Mouse (Mus musculus) liver, embryonic 16.5 days (tissue): ENCODE measurements around the gene Stum. TPM values are rescaled to one million over a fixed set of nuclear protein-coding genes. Genes with fewer than 3 reads are reported as not detected.
A peak's percentile ranks its signal among the peaks of the same experiment; 100 is the strongest.

Source experiments
- ATAC-seq: fragments of 200-750 bp; cut with Nextera tagmentation; 2 replicates; pipeline ENCODE4 v1.8.0; 2017; ENCODE audit warnings: low read depth, mild to moderate bottlenecking, moderate number of reproducible peaks, moderate library complexity
- H3K27ac ChIP-seq: fragments of 300-500 bp; sonication (generic); 2 replicates; pipeline ENCODE4 v1.5.1; 2014; ENCODE audit warnings: mild to moderate bottlenecking, low read length
- H3K27me3 ChIP-seq: fragments of 300-500 bp; sonication (generic); 2 replicates; pipeline ENCODE4 v1.6.1; 2014; ENCODE audit warnings: low read depth, low read length, mixed read lengths; ENCODE audit not compliant: control insufficient read depth, insufficient read depth
- H3K36me3 ChIP-seq: fragments of 300-500 bp; sonication (generic); 2 replicates; pipeline ENCODE4 v1.6.1; 2014; ENCODE audit warnings: mild to moderate bottlenecking; ENCODE audit not compliant: control insufficient read depth, insufficient read depth
- H3K4me1 ChIP-seq: fragments of 300-500 bp; sonication (generic); 2 replicates; pipeline ENCODE4 v1.6.1; 2014; ENCODE audit warnings: low read depth, low read length, mixed read lengths; ENCODE audit not compliant: control insufficient read depth
- H3K4me2 ChIP-seq: fragments of 300-500 bp; sonication (generic); 2 replicates; pipeline ENCODE4 v1.6.1; 2014; ENCODE audit warnings: low read depth, low read length, mixed read lengths
- H3K4me3 ChIP-seq: fragments of 300-500 bp; sonication (generic); 2 replicates; pipeline ENCODE4 v1.5.1; 2014; ENCODE audit warnings: low read depth, mild to moderate bottlenecking, low read length
- H3K9ac ChIP-seq: fragments of 300-500 bp; sonication (generic); 2 replicates; pipeline ENCODE4 v1.6.1; 2014; ENCODE audit warnings: low read depth, low read length
- H3K9me3 ChIP-seq: fragments of 300-500 bp; sonication (generic); replicated peaks from 2 replicates; pipeline ENCODE4 v1.6.1; 2016; ENCODE audit warnings: low read length; ENCODE audit not compliant: control insufficient read depth
- WGBS: fragments of 180-500 bp; shearing (Covaris S2); extraction: QIAGEN DNeasy Blood & Tissue Kit; methylation state at CpG from one replicate; pipeline ENCODE4 v1.1.7; 2014; ENCODE audit not compliant: insufficient replicate concordance; 5-methylcytosine and 5-hydroxymethylcytosine counted together
- polyA plus RNA-seq: library from polyadenylated mRNA; unstranded; fragments of >200 nt; fragmentation: Nextera tagmentation; extraction: Ambion mirVana; gene quantifications from 2 replicates; pipeline ENCODE4 v1.2.1, GENCODE M21; 2015

The Stum gene
- polyA plus RNA-seq, 1 experiment from 2014 or later = not detected

DNA sequence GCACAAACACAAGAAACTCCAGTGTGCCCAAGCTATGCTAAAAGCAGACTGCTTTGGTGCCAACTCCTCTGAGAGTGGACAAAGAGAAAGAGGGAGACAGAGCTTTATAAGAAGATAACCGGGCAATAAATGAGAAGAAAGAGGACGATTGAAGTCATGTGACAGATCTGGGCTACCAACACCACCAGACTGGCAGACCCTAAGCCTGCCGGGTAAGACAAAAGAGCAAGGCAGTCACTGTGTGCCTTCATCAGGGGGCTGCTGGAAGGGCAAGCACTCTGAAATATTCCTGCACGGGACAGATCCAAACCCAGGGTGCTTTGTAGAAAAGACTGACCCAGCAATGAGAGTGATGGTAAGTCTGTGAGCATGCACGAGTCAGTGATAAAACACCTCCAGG is 20.2 kb upstream of the Stum start:
- no peak overlapping the region for H3K4me3 ChIP-seq
- no peaks in the 10 kb centered on the region for H3K27me3 ChIP-seq
- no peak overlapping the region for H3K9ac ChIP-seq
- no peaks in the 10 kb centered on the region for H3K9me3 ChIP-seq
- no peak for ATAC-seq
- no peak overlapping the region for H3K27ac ChIP-seq
- 58% methylated on average over 5 of the region's 5 CpGs for WGBS
- H3K36me3 ChIP-seq = no peaks in the 10 kb centered on the region
- H3K4me2 ChIP-seq = no peak overlapping the region
- no peaks in the 10 kb centered on the region for H3K4me1 ChIP-seq

- WGBS = 47% methylated on average over 4 of the region's 4 CpGs
- Histone ChIP-seq H3K4me2 (no peak overlapping the region), H3K9me3 (no peaks in the 10 kb centered on the region), H3K4me1 (no peaks in the 10 kb centered on the region), H3K27me3 (no peaks in the 10 kb centered on the region), H3K4me3 (no peak overlapping the region), H3K9ac (no peak overlapping the region), H3K36me3 (no peaks in the 10 kb centered on the region), H3K27ac (no peak overlapping the region)
- no peak for ATAC-seq
Measured at GRCm38 (mm10) chr1:180502566-180502965, 19.3 kb upstream of the Stum start.

- H3K36me3 ChIP-seq = no peaks in the 10 kb centered on the region
- no peak overlapping the region for H3K4me3 ChIP-seq
- no peak for ATAC-seq
- no peaks in the 10 kb centered on the region for H3K4me1 ChIP-seq
- WGBS = 66% methylated on average over 5 of the region's 5 CpGs
- H3K9ac ChIP-seq = no peak overlapping the region
- H3K27ac ChIP-seq = no peak overlapping the region
- H3K9me3 ChIP-seq = no peaks in the 10 kb centered on the region
- no peaks in the 10 kb centered on the region for H3K27me3 ChIP-seq
- no peak overlapping the region for H3K4me2 ChIP-seq
Measured at GRCm38 (mm10) chr1:180500641-180501040, 17.3 kb upstream of the Stum start.

DNA sequence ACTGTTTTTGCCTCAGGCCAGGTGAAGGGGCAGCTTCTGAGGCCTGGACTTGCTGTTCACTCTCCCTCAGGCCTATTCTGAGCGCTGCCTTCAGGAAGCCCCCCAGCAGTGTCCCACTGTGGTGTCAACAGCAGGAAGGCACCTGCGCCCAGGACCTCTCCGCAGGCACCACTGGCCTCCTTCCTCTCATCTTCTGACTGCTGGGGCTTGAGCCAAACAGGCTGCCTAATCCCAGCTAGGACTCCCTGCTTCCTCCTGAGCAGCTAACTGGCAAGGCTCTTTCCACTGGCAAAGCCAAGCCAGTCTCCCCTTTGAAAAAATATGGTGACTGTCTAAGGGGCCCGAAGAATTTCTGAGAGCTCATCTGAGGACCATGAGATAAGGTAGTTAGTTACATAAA is 16.9 kb upstream of the Stum start:
- Histone ChIP-seq H3K9me3 (no peaks in the 10 kb centered on the region), H3K27me3 (no peaks in the 10 kb centered on the region), H3K9ac (no peak overlapping the region), H3K36me3 (no peaks in the 10 kb centered on the region), H3K27ac (no peak overlapping the region), H3K4me1 (no peaks in the 10 kb centered on the region), H3K4me3 (no peak overlapping the region), H3K4me2 (no peak overlapping the region)
- WGBS = 56% methylated on average over 4 of the region's 4 CpGs
- no peak for ATAC-seq

DNA sequence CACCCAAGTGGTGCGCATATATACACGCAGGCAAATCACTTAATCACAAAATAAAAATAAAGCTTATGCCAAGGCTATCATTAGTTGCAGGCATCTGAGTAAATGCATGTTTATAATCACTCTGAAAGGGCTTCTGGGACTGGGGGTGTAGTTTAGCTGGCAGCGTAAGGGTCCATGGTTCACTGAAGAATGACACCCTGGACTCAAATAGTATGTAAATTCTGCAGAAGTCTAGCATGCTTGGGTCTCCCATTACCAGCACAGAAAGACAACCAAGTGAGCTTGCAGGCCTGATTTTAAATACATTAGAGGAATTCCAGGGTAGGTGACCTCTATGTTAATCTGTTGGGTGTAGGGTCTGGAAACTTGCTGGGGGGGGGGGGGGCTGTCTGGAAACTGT is 16.5 kb upstream of the Stum start:
- H3K4me2 ChIP-seq = no peak overlapping the region
- H3K36me3 ChIP-seq = no peaks in the 10 kb centered on the region
- no peak overlapping the region for H3K4me3 ChIP-seq
- H3K27ac ChIP-seq = no peak overlapping the region
- no peaks in the 10 kb centered on the region for H3K9me3 ChIP-seq
- H3K4me1 ChIP-seq = no peaks in the 10 kb centered on the region
- 77% methylated on average over 3 of the region's 3 CpGs for WGBS
- ATAC-seq = no peak
- no peak overlapping the region for H3K9ac ChIP-seq
- no peaks in the 10 kb centered on the region for H3K27me3 ChIP-seq

DNA sequence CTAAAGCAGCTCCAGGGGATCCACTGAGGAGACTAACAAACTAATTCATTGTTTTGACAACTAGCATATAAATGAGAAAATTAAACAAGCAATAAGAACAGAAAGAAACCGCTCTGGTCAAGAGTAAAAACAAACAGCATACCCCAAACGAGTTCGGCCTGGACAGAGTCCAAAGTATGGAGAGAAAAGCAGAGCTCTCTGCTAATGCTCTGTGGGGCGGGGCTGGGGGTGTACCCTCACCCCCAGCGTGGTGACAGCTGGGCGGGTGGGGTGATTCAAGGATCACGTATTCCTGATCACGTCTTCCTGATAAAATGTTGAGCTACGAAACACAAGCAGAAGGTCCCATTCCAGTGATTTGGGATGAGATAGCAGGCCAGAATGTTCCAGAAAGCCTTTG is 9.5 kb upstream of the Stum start:
- Histone ChIP-seq H3K36me3 (no peaks in the 10 kb centered on the region), H3K27ac (no peak overlapping the region), H3K9ac (no peak overlapping the region), H3K4me2 (no peak overlapping the region), H3K4me1 (no peaks in the 10 kb centered on the region), H3K27me3 (no peaks in the 10 kb centered on the region), H3K9me3 (no peaks in the 10 kb centered on the region), H3K4me3 (no peak overlapping the region)
- ATAC-seq = no peak
- WGBS = 45% methylated on average over 9 of the region's 9 CpGs

DNA sequence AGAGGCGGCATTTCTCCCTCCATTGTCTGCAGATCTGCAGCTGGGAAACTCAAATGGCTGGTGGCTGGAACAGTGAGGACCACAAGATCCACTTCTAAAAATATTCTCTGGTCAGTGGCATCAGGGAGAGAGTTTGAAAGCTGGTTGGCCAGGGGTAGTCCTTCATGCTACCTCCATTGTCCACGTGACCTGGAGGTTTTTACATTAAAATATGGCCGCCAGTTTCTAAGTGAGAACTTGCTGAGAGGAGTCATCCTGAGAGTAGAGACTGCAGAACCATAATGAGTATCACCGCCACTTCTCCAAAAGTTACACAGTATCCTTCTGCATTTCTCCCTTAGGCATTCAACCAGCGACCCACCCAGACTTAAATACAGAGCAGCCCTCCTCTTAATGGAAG is 2.0 kb upstream of the Stum start:
- H3K4me3 ChIP-seq = no peak overlapping the region
- no peak overlapping the region for H3K9ac ChIP-seq
- ATAC-seq = no peak
- peaks cover 37% of the 10 kb centered on the region for H3K27me3 ChIP-seq
- no peak overlapping the region for H3K4me2 ChIP-seq
- no peaks in the 10 kb centered on the region for H3K4me1 ChIP-seq
- H3K36me3 ChIP-seq = no peaks in the 10 kb centered on the region
- no peak overlapping the region for H3K27ac ChIP-seq
- WGBS = 63% methylated on average over 5 of the region's 5 CpGs
- no peaks in the 10 kb centered on the region for H3K9me3 ChIP-seq

- H3K4me1 ChIP-seq = no peaks in the 10 kb centered on the region
- no peak overlapping the region for H3K9ac ChIP-seq
- no peaks in the 10 kb centered on the region for H3K36me3 ChIP-seq
- H3K9me3 ChIP-seq = no peaks in the 10 kb centered on the region
- H3K27me3 ChIP-seq = peaks cover 37% of the 10 kb centered on the region
- no peak overlapping the region for H3K27ac ChIP-seq
- peak overlapping the region; percentile 41 for H3K4me2 ChIP-seq
- 4% methylated on average over 39 of the region's 39 CpGs for WGBS
- H3K4me3 ChIP-seq = peak overlapping the region; percentile 22; the same call in 1 of the 2 replicates
- no peak for ATAC-seq
Measured at GRCm38 (mm10) chr1:180482840-180483398, 385 bp downstream of the Stum start.

- no peak for ATAC-seq
- 33% methylated on average over 10 of the region's 10 CpGs for WGBS
- no peak overlapping the region for H3K4me2 ChIP-seq
- no peak overlapping the region for H3K27ac ChIP-seq
- H3K9me3 ChIP-seq = no peaks in the 10 kb centered on the region
- no peaks in the 10 kb centered on the region for H3K36me3 ChIP-seq
- no peak overlapping the region for H3K4me3 ChIP-seq
- peaks cover 37% of the 10 kb centered on the region for H3K27me3 ChIP-seq
- no peak overlapping the region for H3K9ac ChIP-seq
- H3K4me1 ChIP-seq = no peaks in the 10 kb centered on the region
Measured at GRCm38 (mm10) chr1:180481956-180482355, 1.3 kb downstream of the Stum start.
